Mouse (Mus musculus): ENCODE measurements around the gene Sipa1l3. TPM values are rescaled to one million over a fixed set of nuclear protein-coding genes. Genes with fewer than 3 reads are reported as not detected.
A peak's percentile ranks its signal among the peaks of the same experiment; 100 is the strongest.

Gene Sipa1l3
- total and polyA plus RNA-seq, 2 experiments from 2014 or later, result 19.7 to 110 TPM

- TF ChIP-seq CTCF (IDR thresholded peaks at IDR 0.05; ENCODE audit: low read depth), result no peak
- Histone ChIP-seq H3K4me3 (ENCODE audit: low read length) (no peak overlapping the region), H3K36me3 (ENCODE audit: insufficient read depth, low read length) (no peaks in the 10 kb centered on the region), H3K9ac (replicated peaks; ENCODE audit: low read length) (no peak overlapping the region), H3K9me3 (ENCODE audit: low read length) (no peaks in the 10 kb centered on the region), H3K27me3 (ENCODE audit: insufficient read depth, low read length) (no peaks in the 10 kb centered on the region), H3K4me1 (ENCODE audit: insufficient read depth, low read length) (peaks cover 6% of the 10 kb centered on the region; the same call in 1 of the 2 replicates), H3K27ac (no peak overlapping the region), H3K4me2 (ENCODE audit: low read depth, low read length) (no peak overlapping the region)
- ATAC-seq, result no peak
- WGBS, result 63% methylated on average over 2 of the region's 2 CpGs
- DNase-seq (ENCODE audit: low spot score), result no peak
Observed at GRCm38 (mm10) chr7:29416906-29417305, 101.5 kb downstream of the Sipa1l3 start.

GRCm38 (mm10) chr7:29411838-29412580 is 106.4 kb downstream of the Sipa1l3 start:
- Histone ChIP-seq H3K36me3 (ENCODE audit: insufficient read depth, low read length) (no peaks in the 10 kb centered on the region), H3K9ac (replicated peaks; ENCODE audit: low read length) (no peak overlapping the region), H3K9me3 (ENCODE audit: low read length) (no peaks in the 10 kb centered on the region), H3K4me1 (ENCODE audit: insufficient read depth, low read length) (peaks cover 11% of the 10 kb centered on the region; the same call in 1 of the 2 replicates), H3K27ac (no peak overlapping the region), H3K27me3 (ENCODE audit: insufficient read depth, low read length) (no peaks in the 10 kb centered on the region), H3K4me2 (ENCODE audit: low read depth, low read length) (no peak overlapping the region), H3K4me3 (ENCODE audit: low read length) (no peak overlapping the region)
- no peak for TF ChIP-seq CTCF (IDR thresholded peaks at IDR 0.05; ENCODE audit: low read depth)
- DNase-seq (ENCODE audit: low spot score) (no peak), ATAC-seq (peak; percentile 21; the same call in 1 of the 2 replicates)
- WGBS, result 63% methylated on average over 8 of the region's 8 CpGs

GRCm38 (mm10) chr7:29411216-29411816 is 107.1 kb downstream of the Sipa1l3 start:
- Histone ChIP-seq H3K36me3 (ENCODE audit: insufficient read depth, low read length) (no peaks in the 10 kb centered on the region), H3K27ac (peak overlapping the region; percentile 36; the same call in 1 of the 2 replicates), H3K27me3 (ENCODE audit: insufficient read depth, low read length) (no peaks in the 10 kb centered on the region), H3K9me3 (ENCODE audit: low read length) (no peaks in the 10 kb centered on the region), H3K9ac (replicated peaks; ENCODE audit: low read length) (no peak overlapping the region), H3K4me2 (ENCODE audit: low read depth, low read length) (no peak overlapping the region), H3K4me1 (ENCODE audit: insufficient read depth, low read length) (peaks cover 11% of the 10 kb centered on the region; the same call in 1 of the 2 replicates), H3K4me3 (ENCODE audit: low read length) (no peak overlapping the region)
- ATAC-seq (peak; percentile 28), DNase-seq (ENCODE audit: low spot score) (no peak)
- WGBS, result 59% methylated on average over 4 of the region's 4 CpGs
- TF ChIP-seq CTCF (IDR thresholded peaks at IDR 0.05; ENCODE audit: low read depth), result no peak

- WGBS, result 72% methylated on average over 8 of the region's 8 CpGs
- Histone ChIP-seq H3K4me2 (ENCODE audit: low read depth, low read length) (no peak overlapping the region), H3K9me3 (ENCODE audit: low read length) (no peaks in the 10 kb centered on the region), H3K27ac (no peak overlapping the region), H3K9ac (replicated peaks; ENCODE audit: low read length) (no peak overlapping the region), H3K4me1 (ENCODE audit: insufficient read depth, low read length) (peaks cover 11% of the 10 kb centered on the region; the same call in 1 of the 2 replicates), H3K27me3 (ENCODE audit: insufficient read depth, low read length) (no peaks in the 10 kb centered on the region), H3K4me3 (ENCODE audit: low read length) (no peak overlapping the region), H3K36me3 (ENCODE audit: insufficient read depth, low read length) (no peaks in the 10 kb centered on the region)
- ATAC-seq (no peak), DNase-seq (ENCODE audit: low spot score) (no peak)
- TF ChIP-seq CTCF (IDR thresholded peaks at IDR 0.05; ENCODE audit: low read depth), result no peak
Observed at GRCm38 (mm10) chr7:29410402-29410801, 108.0 kb downstream of the Sipa1l3 start.

GRCm38 (mm10) chr7:29406855-29407254 is 111.6 kb downstream of the Sipa1l3 start:
- no peak; the same call in 1 of the 2 replicates for ATAC-seq
- WGBS, result 66% methylated on average over 4 of the region's 4 CpGs

GRCm38 (mm10) chr7:29404126-29404525 is 114.3 kb downstream of the Sipa1l3 start:
- ATAC-seq, result no peak
- H3K9ac ChIP-seq (replicated peaks; ENCODE audit: low read length), result no peak overlapping the region

More at GRCm38 (mm10) chr7:29406855-29407254, 111.6 kb downstream of the Sipa1l3 start:
- no peak for TF ChIP-seq CTCF (IDR thresholded peaks at IDR 0.05; ENCODE audit: low read depth)
- no peak overlapping the region for H3K4me3 ChIP-seq (ENCODE audit: low read length)
- no peaks in the 10 kb centered on the region for H3K36me3 ChIP-seq (ENCODE audit: insufficient read depth, low read length)
- no peak overlapping the region for H3K4me2 ChIP-seq (ENCODE audit: low read depth, low read length)
- 0 out of 2 replicates have a peak overlapping the region, but pooled peaks have one; percentile 29 for H3K27ac ChIP-seq
- peaks cover 11% of the 10 kb centered on the region; the same call in 1 of the 2 replicates for H3K4me1 ChIP-seq (ENCODE audit: insufficient read depth, low read length)
- no peaks in the 10 kb centered on the region for H3K27me3 ChIP-seq (ENCODE audit: insufficient read depth, low read length)
- H3K9me3 ChIP-seq (ENCODE audit: low read length), result no peaks in the 10 kb centered on the region
- no peak for DNase-seq (ENCODE audit: low spot score)
- H3K9ac ChIP-seq (replicated peaks; ENCODE audit: low read length), result no peak overlapping the region

More at GRCm38 (mm10) chr7:29404126-29404525, 114.3 kb downstream of the Sipa1l3 start:
- Histone ChIP-seq H3K4me1 (ENCODE audit: insufficient read depth, low read length) (0 out of 2 replicates have a peak, but pooled peaks cover under 1% of the 10 kb centered on the region), H3K4me2 (ENCODE audit: low read depth, low read length) (no peak overlapping the region), H3K4me3 (ENCODE audit: low read length) (no peak overlapping the region), H3K27me3 (ENCODE audit: insufficient read depth, low read length) (no peaks in the 10 kb centered on the region), H3K27ac (no peak overlapping the region), H3K36me3 (ENCODE audit: insufficient read depth, low read length) (peaks cover 14% of the 10 kb centered on the region), H3K9me3 (ENCODE audit: low read length) (no peaks in the 10 kb centered on the region)
- WGBS, result 93% methylated on average over 2 of the region's 2 CpGs
- TF ChIP-seq CTCF (IDR thresholded peaks at IDR 0.05; ENCODE audit: low read depth), result no peak
- DNase-seq (ENCODE audit: low spot score), result no peak

Data from hindbrain, postnatal 0 days (tissue).